7 mouse cellular contexts compared by ENCODE assay signal in the genomic region with DNA sequence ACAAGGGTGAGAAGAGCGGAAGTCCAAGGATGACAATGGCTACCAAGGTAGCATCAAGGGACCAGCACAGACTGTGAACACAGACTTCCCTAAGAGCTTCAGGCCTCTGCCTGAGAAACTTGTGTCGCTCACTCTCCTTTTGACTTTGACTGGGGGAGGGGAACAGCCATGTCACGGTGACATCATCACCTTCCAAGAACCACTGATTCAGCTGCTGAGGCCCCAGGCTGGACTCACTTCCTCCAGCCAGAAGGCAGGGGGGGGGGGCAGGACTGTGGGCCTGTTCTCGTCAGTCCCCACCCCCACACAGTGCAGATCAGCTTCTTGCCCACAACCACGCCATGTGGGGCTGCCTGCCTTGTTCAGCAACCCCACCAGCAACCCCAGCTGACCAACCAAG. TPM values are rescaled to one million over a fixed set of nuclear protein-coding genes. Genes with fewer than 3 reads are reported as not detected.
DNase-seq lines count a peak whose midpoint lies in the region; ATAC-seq and TF ChIP-seq lines count a peak whose summit lies in the region.

No protein-coding gene starts in this region.

- H3K9ac ChIP-seq in heart, embryonic 13.5 days, result peak overlapping the region; percentile 61
- H3K9ac ChIP-seq in midbrain, embryonic 11.5 days (ENCODE audit: low read length), result no peak overlapping the region

- H3K27me3 ChIP-seq in heart, embryonic 13.5 days (replicated peaks), result no peaks in the 10 kb centered on the region
- no peaks in the 10 kb centered on the region for H3K27me3 ChIP-seq in midbrain, embryonic 11.5 days (ENCODE audit: control insufficient read depth, insufficient read depth, low read length)

- peaks cover 7% of the 10 kb centered on the region; the same call in 1 of the 2 replicates for H3K4me1 ChIP-seq in bone marrow, adult 2 months (ENCODE audit: control insufficient read depth, insufficient read depth, low read length)
- H3K4me1 ChIP-seq in heart, embryonic 13.5 days, result peaks cover 58% of the 10 kb centered on the region
- peaks cover 25% of the 10 kb centered on the region for H3K4me1 ChIP-seq in midbrain, embryonic 11.5 days (ENCODE audit: control insufficient read depth, insufficient read depth, low read length)

- peak; percentile 33; the same call in 1 of the 2 replicates for TF ChIP-seq POLR2A in bone marrow, adult 2 months (IDR thresholded peaks at IDR 0.05; ENCODE audit: borderline replicate concordance, control insufficient read depth, low read depth, low read length)

- peak; percentile 56 for DNase-seq in retina, postnatal 1 day
- DNase-seq in retina, embryonic 14.5 days (ENCODE audit: low spot score), result no peak
- peak; percentile 63 for DNase-seq in left cerebral cortex, postnatal 4 days
- no peak for DNase-seq in midbrain, embryonic 11.5 days (ENCODE audit: low spot score, missing footprints)
- peak; percentile 76 for DNase-seq in yolk sac, embryonic 10.5 days (ENCODE audit: low spot score)

- peak; percentile 50 for ATAC-seq in heart, embryonic 13.5 days (ENCODE audit: extremely low read depth, insufficient number of reproducible peaks, low FRiP score, low TSS enrichment)
- peak; percentile 55 for ATAC-seq in midbrain, embryonic 11.5 days (ENCODE audit: low FRiP score)

- 22% methylated on average over 5 of the region's 5 CpGs for WGBS in bone marrow, adult 2 months
- WGBS in heart, embryonic 13.5 days, result 29% methylated on average over 5 of the region's 5 CpGs
- WGBS in midbrain, embryonic 11.5 days, result 45% methylated on average over 5 of the region's 5 CpGs

- H3K4me3 ChIP-seq in bone marrow, adult 2 months (replicated peaks; ENCODE audit: control insufficient read depth, low read depth, low read length), result peak overlapping the region; percentile 4
- no peak overlapping the region for H3K4me3 ChIP-seq in heart, embryonic 13.5 days
- H3K4me3 ChIP-seq in midbrain, embryonic 11.5 days (ENCODE audit: low read depth, low read length), result no peak overlapping the region

- TF ChIP-seq CTCF in bone marrow, adult 2 months (IDR thresholded peaks at IDR 0.05; ENCODE audit: control insufficient read depth, insufficient read depth, low read length), result no peak

- intact Hi-C loops in left cerebral cortex, postnatal 4 days (cut with DNase I), result no loop called here

- H3K27ac ChIP-seq in bone marrow, adult 2 months (ENCODE audit: control insufficient read depth, insufficient read depth, low read depth, low read length, poor library complexity), result peak overlapping the region; percentile 79
- peak overlapping the region; percentile 44; the same call in 1 of the 2 replicates for H3K27ac ChIP-seq in heart, embryonic 13.5 days (replicated peaks)
- H3K27ac ChIP-seq in midbrain, embryonic 11.5 days (ENCODE audit: low read depth, low read length), result no peak overlapping the region

- no peaks in the 10 kb centered on the region for H3K36me3 ChIP-seq in heart, embryonic 13.5 days
- no peaks in the 10 kb centered on the region for H3K36me3 ChIP-seq in midbrain, embryonic 11.5 days (ENCODE audit: control insufficient read depth, insufficient read depth, low read length)

- H3K4me2 ChIP-seq in heart, embryonic 13.5 days, result no peak overlapping the region
- no peak overlapping the region for H3K4me2 ChIP-seq in midbrain, embryonic 11.5 days

- no peaks in the 10 kb centered on the region for H3K9me3 ChIP-seq in heart, embryonic 13.5 days
- H3K9me3 ChIP-seq in midbrain, embryonic 11.5 days (ENCODE audit: control insufficient read depth, low read length), result no peaks in the 10 kb centered on the region

RNA-seq across cellular contexts. Expression of a gene that starts 49.3 kb away (rescaled TPM):
- 10.4 and 18.8 TPM in 2 replicates for polyA plus RNA-seq in bone marrow, adult 2 months (2011; ENCODE audit: insufficient read depth, insufficient read length, low replicate concordance, missing spikeins)
- 3.6 and 3.8 TPM in 2 replicates for polyA plus RNA-seq in heart, embryonic 13.5 days (2015; fragmentation: Nextera tagmentation; extraction: Ambion mirVana)
- 10 to 100 TPM; 12.0 TPM for total RNA-seq in left cerebral cortex, postnatal 4 days (2021)
- 12.4 and 13.5 TPM in 2 replicates for polyA plus RNA-seq in midbrain, embryonic 11.5 days (2014; fragmentation: Nextera tagmentation; extraction: Ambion mirVana)

Comparison
In these comparisons a context has a peak if more than half of its experiments do, and no peak if none do; other contexts are left out.
1. DNase-seq: peak in retina, postnatal 1 day (single experiment), left cerebral cortex, postnatal 4 days (single experiment) and yolk sac, embryonic 10.5 days (single experiment); none in retina, embryonic 14.5 days (single experiment) and midbrain, embryonic 11.5 days (single experiment).